Mouse (Mus musculus) MEL-GATA-1-ER (cell line): Measurements from ENCODE around the gene Chst11.

ENCODE experiments used
- DNase-seq: peaks from one replicate; pipeline ENCODE4 v3.0.0-alpha.2; 2012; ENCODE audit warnings: low read depth; ENCODE audit errors: extremely low read depth

Chst11 gene

GRCm38 (mm10) chr10:83032559-83032958 lies 47.3 kb downstream of the Chst11 start:
- no peak for DNase-seq

GRCm38 (mm10) chr10:83036340-83037045 lies 51.2 kb downstream of the Chst11 start:
- DNase-seq: no peak

GRCm38 (mm10) chr10:83038166-83038565 lies 52.9 kb downstream of the Chst11 start:
- no peak for DNase-seq

GRCm38 (mm10) chr10:83039414-83039813 lies 54.1 kb downstream of the Chst11 start:
- DNase-seq: no peak

GRCm38 (mm10) chr10:83041875-83042274 lies 56.6 kb downstream of the Chst11 start:
- no peak for DNase-seq

- DNase-seq: no peak
Observed at GRCm38 (mm10) chr10:83042613-83043477, 57.5 kb downstream of the Chst11 start.

GRCm38 (mm10) chr10:83043478-83044259 lies 58.4 kb downstream of the Chst11 start:
- no peak for DNase-seq

- DNase-seq: no peak
Observed at GRCm38 (mm10) chr10:83049174-83049780, 64.0 kb downstream of the Chst11 start.

GRCm38 (mm10) chr10:83053886-83054550 lies 68.7 kb downstream of the Chst11 start:
- no peak for DNase-seq

- no peak for DNase-seq
Observed at GRCm38 (mm10) chr10:83056291-83056690, 71.0 kb downstream of the Chst11 start.

GRCm38 (mm10) chr10:83056866-83057265 lies 71.6 kb downstream of the Chst11 start:
- no peak for DNase-seq

GRCm38 (mm10) chr10:83060066-83060782 lies 74.9 kb downstream of the Chst11 start:
- no peak for DNase-seq

- no peak for DNase-seq
Observed at GRCm38 (mm10) chr10:83062315-83062714, 77.0 kb downstream of the Chst11 start.

- DNase-seq: no peak
Observed at GRCm38 (mm10) chr10:83064796-83065195, 79.5 kb downstream of the Chst11 start.

GRCm38 (mm10) chr10:83066159-83066558 lies 80.9 kb downstream of the Chst11 start:
- DNase-seq: no peak

GRCm38 (mm10) chr10:83067305-83067704 lies 82.0 kb downstream of the Chst11 start:
- DNase-seq: no peak

- DNase-seq: no peak
Observed at GRCm38 (mm10) chr10:83068466-83068865, 83.2 kb downstream of the Chst11 start.

GRCm38 (mm10) chr10:83069791-83070190 lies 84.5 kb downstream of the Chst11 start:
- no peak for DNase-seq

GRCm38 (mm10) chr10:83071785-83072580 lies 86.7 kb downstream of the Chst11 start:
- DNase-seq: no peak
